Mouse (Mus musculus) spleen, postnatal 14 days (tissue): ENCODE data around the gene Atp1b3.
"Not testable (repeated sequence)": the region's sequence is repeated elsewhere in the genome, so short reads cannot be mapped to it uniquely, and the experiment has no call there.

ENCODE experiments used
- DNase-seq, 2 experiments: peaks; one replicate each; pipeline ENCODE4 v3.0.0; 2021 to 2022; ENCODE audit warnings: low spot score in 2 of 2

The Atp1b3 gene

GRCm38 (mm10) chr9:96364141-96364838, at the start of gene Atp1b3:
Gene Atp1b3, minus strand, starts transcription at chr9:96364442.
- DNase-seq = peak; percentile 100

- DNase-seq = no peak
These were observed 48.7 kb upstream of the Atp1b3 start for GRCm38 (mm10) chr9:96412821-96413405.

- DNase-seq = no peak
These were observed 40.1 kb upstream of the Atp1b3 start for GRCm38 (mm10) chr9:96404312-96404711.

- DNase-seq = not testable (repeated sequence)
These were observed 35.7 kb upstream of the Atp1b3 start for GRCm38 (mm10) chr9:96399916-96400315.

- no peak for DNase-seq
These were observed 35.2 kb upstream of the Atp1b3 start for GRCm38 (mm10) chr9:96399425-96399878.

- no peak for DNase-seq
These were observed 34.4 kb upstream of the Atp1b3 start for GRCm38 (mm10) chr9:96398614-96399013.

- DNase-seq = no peak
These were observed 33.9 kb upstream of the Atp1b3 start for GRCm38 (mm10) chr9:96398165-96398564.

- no peak for DNase-seq
These were observed 30.9 kb upstream of the Atp1b3 start for GRCm38 (mm10) chr9:96394910-96395690.

GRCm38 (mm10) chr9:96393731-96394235, 29.5 kb upstream of the Atp1b3 start:
- DNase-seq = no peak

- no peak for DNase-seq
These were observed 28.9 kb upstream of the Atp1b3 start for GRCm38 (mm10) chr9:96393112-96393511.

- DNase-seq = no peak
These were observed 27.7 kb upstream of the Atp1b3 start for GRCm38 (mm10) chr9:96391921-96392320.

GRCm38 (mm10) chr9:96383714-96384487, 19.7 kb upstream of the Atp1b3 start:
- DNase-seq = no peak

GRCm38 (mm10) chr9:96382756-96383155, 18.5 kb upstream of the Atp1b3 start:
- DNase-seq = no peak

- DNase-seq = no peak
These were observed 17.2 kb upstream of the Atp1b3 start for GRCm38 (mm10) chr9:96381393-96381792.

- no peak for DNase-seq
These were observed 15.3 kb upstream of the Atp1b3 start for GRCm38 (mm10) chr9:96379551-96379950.

- DNase-seq = no peak
These were observed 14.5 kb upstream of the Atp1b3 start for GRCm38 (mm10) chr9:96378747-96379146.

GRCm38 (mm10) chr9:96377096-96377495, 12.9 kb upstream of the Atp1b3 start:
- DNase-seq = no peak

GRCm38 (mm10) chr9:96375819-96376218, 11.6 kb upstream of the Atp1b3 start:
- DNase-seq = no peak

- DNase-seq = no peak
These were observed 6.8 kb upstream of the Atp1b3 start for GRCm38 (mm10) chr9:96371075-96371474.

GRCm38 (mm10) chr9:96369654-96370384, 5.6 kb upstream of the Atp1b3 start:
- DNase-seq = no peak
